Mouse (Mus musculus) retina, postnatal 1 day (tissue): ENCODE measurements around the gene Tnfrsf1a.

ENCODE experiments used
- DNase-seq: peaks from one replicate; pipeline ENCODE4 v3.0.0-alpha.2; 2012

The Tnfrsf1a gene

DNA sequence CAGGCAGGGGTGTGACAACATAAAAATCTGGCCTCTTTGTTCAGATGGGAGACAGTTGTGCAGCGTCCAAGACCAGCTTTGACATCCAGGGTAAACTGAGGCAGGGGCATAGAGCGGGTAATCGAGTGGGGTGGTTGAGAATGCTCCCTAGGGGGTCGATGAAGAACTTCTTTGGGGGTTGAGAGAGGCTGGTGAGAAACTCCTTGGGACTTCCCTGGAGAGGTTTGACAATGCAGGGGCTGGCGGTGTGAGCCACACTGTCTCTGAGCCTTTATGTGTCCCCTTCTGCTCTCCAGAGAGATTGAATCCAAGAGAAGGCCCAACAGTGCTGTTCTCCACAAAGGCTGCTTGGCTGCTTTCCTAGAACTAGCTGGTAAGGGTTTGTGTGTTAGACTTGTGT, 40.7 kb downstream of the Tnfrsf1a start:
- no peak for DNase-seq

- DNase-seq, result no peak
These were observed 56.6 kb downstream of the Tnfrsf1a start for GRCm38 (mm10) chr6:125405461-125406382.

GRCm38 (mm10) chr6:125407224-125407623, 58.1 kb downstream of the Tnfrsf1a start:
- no peak for DNase-seq

DNA sequence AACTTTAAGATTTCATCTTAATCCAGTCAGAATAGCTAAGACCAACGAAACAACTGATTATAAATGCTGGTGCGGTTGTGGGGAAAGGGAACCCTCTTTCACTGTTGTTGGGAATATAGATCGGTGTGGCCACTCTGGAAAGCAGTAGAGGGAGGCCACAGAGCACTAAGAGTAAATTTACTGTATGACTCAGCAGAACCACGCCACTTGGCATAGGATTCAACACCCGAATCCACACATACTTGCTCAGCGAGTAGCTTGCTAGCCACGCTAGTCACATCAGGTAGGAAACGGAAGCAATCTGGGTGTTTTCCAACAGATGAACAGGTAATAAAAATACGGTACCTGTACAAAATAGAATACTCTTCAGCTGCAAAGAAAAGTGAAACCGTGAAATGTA, 58.5 kb downstream of the Tnfrsf1a start:
- no peak for DNase-seq

- DNase-seq, result no peak
These were observed 61.4 kb downstream of the Tnfrsf1a start for GRCm38 (mm10) chr6:125410551-125410950.

DNA sequence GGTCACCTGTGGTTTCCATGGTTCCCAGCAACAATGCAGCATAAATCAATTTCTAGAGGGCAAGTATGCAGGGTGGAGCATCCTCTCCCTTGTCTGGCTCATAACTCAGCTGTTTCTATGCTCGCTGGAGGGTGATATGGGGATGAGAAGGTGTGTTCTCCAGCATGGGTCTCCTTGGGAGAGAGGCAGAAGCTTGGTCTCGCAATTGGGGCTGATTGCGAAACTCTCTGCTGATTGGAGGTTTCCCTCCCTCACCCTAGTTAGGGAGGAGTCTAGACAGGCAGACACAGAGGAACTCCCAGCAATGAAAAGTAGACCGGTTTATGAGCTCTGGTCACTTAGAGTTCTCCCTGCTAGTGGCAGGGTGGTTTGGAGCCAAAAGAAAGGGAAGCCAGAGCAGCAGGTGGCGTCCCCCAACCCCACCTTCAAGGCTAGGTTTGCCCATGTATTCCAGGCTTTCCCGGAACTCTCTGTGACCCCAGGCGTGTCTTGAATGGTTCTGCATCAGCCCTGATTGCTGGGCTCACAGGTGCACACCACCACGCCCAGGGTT, 61.9 kb downstream of the Tnfrsf1a start:
- no peak for DNase-seq

GRCm38 (mm10) chr6:125411661-125412060, 62.5 kb downstream of the Tnfrsf1a start:
- no peak for DNase-seq
